Mouse (Mus musculus) forebrain, embryonic 12.5 days (tissue): Measurements from ENCODE around the gene M1ap. TPM values are rescaled to one million over a fixed set of nuclear protein-coding genes. Genes with fewer than 3 reads are reported as not detected.

Experiments used
- ATAC-seq: fragments of 200-750 bp; cut with Nextera tagmentation; 2 replicates; pipeline ENCODE4 v1.8.0; 2017; ENCODE audit warnings: moderate TSS enrichment; ENCODE audit not compliant: low FRiP score
- H3K27ac ChIP-seq: fragments of 300-500 bp; sonication (generic); 2 replicates; pipeline ENCODE4 v1.5.1; 2016; ENCODE audit warnings: mild to moderate bottlenecking
- H3K27me3 ChIP-seq: fragments of 300-500 bp; sonication (generic); 2 replicates; pipeline ENCODE4 v1.6.1; 2016; ENCODE audit warnings: mild to moderate bottlenecking
- H3K36me3 ChIP-seq: fragments of 300-500 bp; sonication (generic); replicated peaks from 2 replicates; pipeline ENCODE4 v1.6.1; 2016; ENCODE audit warnings: mild to moderate bottlenecking
- H3K4me1 ChIP-seq: fragments of 300-500 bp; sonication (generic); 2 replicates; pipeline ENCODE4 v1.6.1; 2016
- H3K4me2 ChIP-seq: fragments of 300-500 bp; sonication (generic); 2 replicates; pipeline ENCODE4 v1.6.1; 2016; ENCODE audit warnings: mild to moderate bottlenecking, moderate library complexity
- H3K4me3 ChIP-seq: fragments of 300-500 bp; sonication (generic); replicated peaks from 2 replicates; pipeline ENCODE4 v1.5.1; 2016; ENCODE audit warnings: mild to moderate bottlenecking
- H3K9ac ChIP-seq: fragments of 300-500 bp; sonication (generic); 2 replicates; pipeline ENCODE4 v1.6.1; 2016; ENCODE audit warnings: mild to moderate bottlenecking
- H3K9me3 ChIP-seq: fragments of 300-500 bp; sonication (generic); 2 replicates; pipeline ENCODE4 v1.6.1; 2016
- WGBS: fragments of 180-500 bp; shearing (Covaris S2); methylation state at CpG from one replicate; pipeline ENCODE4 v1.1.7; 2016; 5-methylcytosine and 5-hydroxymethylcytosine counted together
- polyA plus RNA-seq: library from polyadenylated mRNA; unstranded; fragments of >200 nt; fragmentation: Nextera tagmentation; extraction: Ambion mirVana; gene quantifications from 2 replicates; pipeline ENCODE4 v1.2.1, GENCODE M21; 2016

The M1ap gene
- polyA plus RNA-seq, 1 experiment from 2014 or later: not detected

DNA sequence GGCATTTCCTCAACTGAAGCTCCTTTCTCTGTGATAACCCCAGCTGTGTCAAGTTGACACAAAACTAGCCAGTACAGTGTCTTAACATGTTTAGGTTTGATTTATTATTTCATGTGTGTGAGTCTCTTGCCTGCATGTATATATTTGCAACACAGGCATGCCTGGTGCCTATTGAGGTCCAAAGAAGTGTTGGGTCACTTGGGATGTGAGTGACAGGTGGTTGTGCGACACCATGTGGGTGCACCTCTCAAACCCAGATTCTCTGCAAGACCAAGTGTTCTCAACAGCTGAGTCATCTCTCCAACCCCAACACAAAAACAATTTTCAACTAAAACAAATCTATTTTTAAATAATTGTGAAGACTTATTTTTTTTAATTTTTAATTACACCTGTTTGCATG lies 56.4 kb downstream of the M1ap start:
- no peaks in the 10 kb centered on the region for H3K4me1 ChIP-seq
- no peak overlapping the region for H3K4me2 ChIP-seq
- H3K4me3 ChIP-seq: no peak overlapping the region
- H3K27me3 ChIP-seq: no peaks in the 10 kb centered on the region
- no peaks in the 10 kb centered on the region for H3K9me3 ChIP-seq
- H3K9ac ChIP-seq: no peak overlapping the region
- no peaks in the 10 kb centered on the region for H3K36me3 ChIP-seq
- H3K27ac ChIP-seq: no peak overlapping the region
- no peak for ATAC-seq
- WGBS: 96% methylated on average over 1 of the region's 1 CpGs

DNA sequence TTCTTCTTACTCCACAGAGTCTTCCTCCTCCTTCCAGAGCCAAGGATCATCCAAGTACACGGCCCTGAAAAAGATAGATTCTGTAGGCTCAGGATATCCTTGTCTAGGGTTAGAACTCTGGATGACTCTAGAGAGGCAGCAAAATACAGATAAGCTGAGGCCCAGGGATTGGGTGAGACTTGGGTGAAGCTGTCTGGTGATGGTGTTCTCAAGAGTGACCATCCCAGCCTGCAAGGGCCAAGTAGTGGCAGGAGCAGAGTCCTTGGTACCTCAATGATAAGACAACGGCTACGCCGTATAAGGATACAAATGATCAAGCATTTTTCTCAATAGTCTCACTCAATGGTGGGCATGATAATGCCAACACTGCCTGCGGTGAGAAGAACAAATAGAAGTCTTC lies 57.1 kb downstream of the M1ap start:
- Histone ChIP-seq H3K9me3 (no peaks in the 10 kb centered on the region), H3K27ac (no peak overlapping the region), H3K36me3 (no peaks in the 10 kb centered on the region), H3K4me1 (no peaks in the 10 kb centered on the region), H3K4me3 (no peak overlapping the region), H3K4me2 (no peak overlapping the region), H3K9ac (no peak overlapping the region), H3K27me3 (peaks cover 3% of the 10 kb centered on the region; the same call in 1 of the 2 replicates)
- 89% methylated on average over 5 of the region's 5 CpGs for WGBS
- no peak for ATAC-seq

- Histone ChIP-seq H3K27ac (no peak overlapping the region), H3K4me2 (no peak overlapping the region), H3K36me3 (no peaks in the 10 kb centered on the region), H3K9ac (no peak overlapping the region), H3K4me3 (no peak overlapping the region), H3K27me3 (peaks cover 3% of the 10 kb centered on the region; the same call in 1 of the 2 replicates), H3K4me1 (no peaks in the 10 kb centered on the region), H3K9me3 (no peaks in the 10 kb centered on the region)
- WGBS: 88% methylated on average over 2 of the region's 2 CpGs
- no peak for ATAC-seq
Observed at GRCm38 (mm10) chr6:83004309-83004708, 57.6 kb downstream of the M1ap start.

GRCm38 (mm10) chr6:83004872-83005271 lies 58.2 kb downstream of the M1ap start:
- ATAC-seq: no peak
- WGBS: 68% methylated on average over 7 of the region's 7 CpGs
- Histone ChIP-seq H3K9ac (no peak overlapping the region), H3K27me3 (peaks cover 3% of the 10 kb centered on the region; the same call in 1 of the 2 replicates), H3K27ac (no peak overlapping the region), H3K9me3 (no peaks in the 10 kb centered on the region), H3K4me2 (no peak overlapping the region), H3K4me3 (no peak overlapping the region), H3K4me1 (no peaks in the 10 kb centered on the region), H3K36me3 (no peaks in the 10 kb centered on the region)

DNA sequence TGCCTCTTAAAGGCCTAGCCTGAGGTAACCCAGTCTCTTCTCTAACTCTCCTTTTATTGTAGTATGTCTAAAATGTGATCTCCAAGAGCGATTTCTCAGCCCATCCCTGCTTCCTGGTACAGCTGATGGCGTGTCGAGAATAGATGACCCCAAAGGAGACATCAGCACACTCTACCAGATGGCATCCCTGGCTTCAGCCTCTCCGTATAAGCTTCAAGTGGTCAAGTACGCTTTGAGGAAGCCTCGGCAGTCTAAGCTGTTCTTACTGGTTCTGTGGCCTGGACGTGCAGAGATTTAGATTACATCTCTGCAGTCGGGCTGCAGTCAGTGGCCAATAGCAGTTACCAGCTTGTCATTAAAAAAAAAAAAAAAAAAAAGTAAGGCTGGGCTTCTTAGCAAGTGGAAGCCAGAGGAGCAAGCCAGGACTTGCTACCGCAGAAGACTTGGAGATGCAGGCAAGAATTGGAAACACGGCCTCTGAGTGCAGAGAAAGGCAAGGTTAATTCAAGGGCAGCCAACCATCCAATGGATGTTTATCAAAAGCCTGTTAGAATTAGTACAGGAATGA lies 58.8 kb downstream of the M1ap start:
- H3K4me1 ChIP-seq: no peaks in the 10 kb centered on the region
- no peak for ATAC-seq
- no peak overlapping the region for H3K4me2 ChIP-seq
- H3K9me3 ChIP-seq: no peaks in the 10 kb centered on the region
- no peak overlapping the region for H3K27ac ChIP-seq
- peaks cover 5% of the 10 kb centered on the region; the same call in 1 of the 2 replicates for H3K27me3 ChIP-seq
- no peaks in the 10 kb centered on the region for H3K36me3 ChIP-seq
- 88% methylated on average over 10 of the region's 10 CpGs for WGBS
- no peak overlapping the region for H3K4me3 ChIP-seq
- H3K9ac ChIP-seq: no peak overlapping the region

GRCm38 (mm10) chr6:83006114-83006513 lies 59.4 kb downstream of the M1ap start:
- Histone ChIP-seq H3K4me3 (no peak overlapping the region), H3K27me3 (peaks cover 7% of the 10 kb centered on the region; the same call in 1 of the 2 replicates), H3K27ac (no peak overlapping the region), H3K9me3 (no peaks in the 10 kb centered on the region), H3K36me3 (no peaks in the 10 kb centered on the region), H3K4me2 (no peak overlapping the region), H3K4me1 (no peaks in the 10 kb centered on the region), H3K9ac (no peak overlapping the region)
- no peak for ATAC-seq
- 84% methylated on average over 6 of the region's 6 CpGs for WGBS

DNA sequence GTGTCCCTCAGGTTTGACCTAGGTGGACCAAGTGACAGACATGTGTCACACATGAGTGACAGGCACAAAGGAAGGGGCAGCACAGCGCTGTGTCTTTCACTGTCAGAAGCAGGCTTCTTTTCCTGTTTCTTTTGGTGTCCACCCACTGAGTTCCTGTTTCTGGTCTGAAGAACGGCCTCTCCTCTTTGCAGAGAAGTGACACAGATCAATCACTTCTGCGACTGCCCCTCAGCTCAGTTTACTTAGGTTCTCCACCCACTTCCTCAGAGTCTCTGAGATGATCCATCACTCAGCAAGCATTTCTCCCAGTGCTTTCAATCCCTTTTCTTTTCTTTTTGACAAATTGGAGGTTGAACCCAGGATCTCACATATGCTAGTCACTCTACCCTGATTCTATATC lies 62.0 kb downstream of the M1ap start:
- Histone ChIP-seq H3K36me3 (no peaks in the 10 kb centered on the region), H3K9me3 (no peaks in the 10 kb centered on the region), H3K27me3 (peaks cover 7% of the 10 kb centered on the region; the same call in 1 of the 2 replicates), H3K4me2 (no peak overlapping the region), H3K4me3 (no peak overlapping the region), H3K27ac (no peak overlapping the region), H3K9ac (no peak overlapping the region), H3K4me1 (no peaks in the 10 kb centered on the region)
- 77% methylated on average over 3 of the region's 3 CpGs for WGBS
- ATAC-seq: no peak

- Histone ChIP-seq H3K4me1 (no peaks in the 10 kb centered on the region), H3K9me3 (no peaks in the 10 kb centered on the region), H3K36me3 (no peaks in the 10 kb centered on the region), H3K9ac (no peak overlapping the region), H3K4me3 (no peak overlapping the region), H3K27ac (no peak overlapping the region), H3K4me2 (no peak overlapping the region), H3K27me3 (peaks cover 7% of the 10 kb centered on the region; the same call in 1 of the 2 replicates)
- 81% methylated on average over 7 of the region's 7 CpGs for WGBS
- ATAC-seq: no peak
Observed at GRCm38 (mm10) chr6:83010010-83010409, 63.3 kb downstream of the M1ap start.

GRCm38 (mm10) chr6:83011255-83011654 lies 64.6 kb downstream of the M1ap start:
- no peaks in the 10 kb centered on the region for H3K36me3 ChIP-seq
- no peak overlapping the region for H3K9ac ChIP-seq
- no peak overlapping the region for H3K4me2 ChIP-seq
- H3K9me3 ChIP-seq: no peaks in the 10 kb centered on the region
- WGBS: 83% methylated on average over 7 of the region's 7 CpGs
- peaks cover 7% of the 10 kb centered on the region; the same call in 1 of the 2 replicates for H3K27me3 ChIP-seq
- H3K27ac ChIP-seq: no peak overlapping the region
- H3K4me1 ChIP-seq: no peaks in the 10 kb centered on the region
- no peak for ATAC-seq
- H3K4me3 ChIP-seq: no peak overlapping the region

DNA sequence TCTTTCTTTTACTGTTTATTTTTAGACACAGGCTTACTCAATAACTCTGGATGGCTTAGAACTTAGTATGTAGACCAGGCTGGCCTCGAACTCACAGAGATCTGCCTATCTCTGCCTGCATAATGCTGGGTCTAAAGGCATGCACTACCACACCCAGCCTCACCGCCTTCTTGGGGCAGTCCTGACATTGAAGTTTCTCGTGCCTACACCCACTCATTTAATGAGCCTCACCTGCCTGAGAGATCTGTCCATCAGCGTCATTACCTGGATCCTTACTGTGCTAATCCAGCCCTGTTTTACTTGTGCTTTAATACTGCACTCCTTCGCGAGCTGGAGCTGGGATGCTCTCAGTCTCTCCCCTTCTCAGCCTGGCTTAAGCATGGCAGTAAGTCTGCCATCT lies 65.1 kb downstream of the M1ap start:
- Histone ChIP-seq H3K4me1 (no peaks in the 10 kb centered on the region), H3K4me3 (no peak overlapping the region), H3K27me3 (peaks cover 7% of the 10 kb centered on the region; the same call in 1 of the 2 replicates), H3K27ac (no peak overlapping the region), H3K9me3 (no peaks in the 10 kb centered on the region), H3K4me2 (no peak overlapping the region), H3K9ac (no peak overlapping the region), H3K36me3 (no peaks in the 10 kb centered on the region)
- WGBS: 74% methylated on average over 6 of the region's 6 CpGs
- no peak for ATAC-seq

- Histone ChIP-seq H3K27me3 (peaks cover 6% of the 10 kb centered on the region; the same call in 1 of the 2 replicates), H3K4me1 (no peaks in the 10 kb centered on the region), H3K9me3 (no peaks in the 10 kb centered on the region), H3K4me2 (no peak overlapping the region), H3K36me3 (no peaks in the 10 kb centered on the region), H3K9ac (no peak overlapping the region), H3K27ac (no peak overlapping the region), H3K4me3 (no peak overlapping the region)
- ATAC-seq: no peak
- 64% methylated on average over 5 of the region's 5 CpGs for WGBS
Observed at GRCm38 (mm10) chr6:83013444-83013843, 66.7 kb downstream of the M1ap start.

DNA sequence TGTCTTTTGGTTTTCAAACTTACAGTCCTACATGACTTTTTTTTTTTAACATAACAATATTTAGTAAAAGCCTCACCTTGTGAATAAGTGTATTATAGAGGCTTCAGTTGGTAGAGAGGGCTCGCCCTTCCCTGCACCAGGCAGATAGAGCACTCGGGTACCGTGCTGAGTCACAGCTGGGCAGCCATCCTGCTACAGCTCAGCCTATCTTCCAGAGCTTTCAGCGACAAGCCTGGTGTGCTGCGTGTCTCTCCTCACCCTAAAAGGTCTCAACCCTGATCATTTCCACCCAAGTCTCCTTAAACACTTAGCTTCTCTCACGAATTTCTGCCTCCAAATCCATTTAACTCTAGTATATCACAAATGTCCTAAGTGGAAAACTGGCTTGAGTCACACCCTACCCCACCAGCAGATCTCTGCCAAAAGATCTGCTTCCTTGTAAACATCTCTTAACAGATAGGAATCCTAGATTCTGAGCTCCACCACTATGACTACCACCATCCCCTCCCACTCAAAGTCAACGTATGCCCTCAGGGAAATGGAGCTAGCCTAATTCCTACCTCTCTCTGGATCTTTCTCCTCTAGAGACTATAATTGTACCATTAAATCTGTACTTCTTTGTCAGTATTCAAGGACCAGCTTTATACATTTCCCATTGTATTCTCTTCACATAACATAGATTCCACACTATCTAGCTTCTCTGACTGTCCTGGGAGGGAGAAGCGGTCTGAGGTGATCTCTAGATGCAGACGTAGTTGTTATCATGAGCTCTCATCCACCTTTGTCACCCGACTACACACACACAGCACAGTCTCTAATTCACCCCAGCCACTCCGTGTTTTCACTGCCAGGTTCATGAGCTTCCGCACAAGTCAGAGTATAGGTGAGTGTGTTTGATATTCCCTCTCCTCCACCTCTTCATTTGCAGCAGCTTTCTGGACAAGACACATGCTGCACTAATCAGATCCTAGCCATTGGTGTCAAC lies 68.1 kb downstream of the M1ap start:
- ATAC-seq: no peak
- H3K4me2 ChIP-seq: no peak overlapping the region
- H3K27me3 ChIP-seq: peaks cover 4% of the 10 kb centered on the region; the same call in 1 of the 2 replicates
- 75% methylated on average over 12 of the region's 12 CpGs for WGBS
- no peak overlapping the region for H3K9ac ChIP-seq
- no peaks in the 10 kb centered on the region for H3K36me3 ChIP-seq
- no peaks in the 10 kb centered on the region for H3K9me3 ChIP-seq
- H3K27ac ChIP-seq: no peak overlapping the region
- H3K4me1 ChIP-seq: no peaks in the 10 kb centered on the region
- no peak overlapping the region for H3K4me3 ChIP-seq
